Mouse (Mus musculus) kidney, adult 2 months (tissue): ENCODE measurements at regions not wholly inside any gene's neighbourhood (a gene's known extent, or its start where the extent isn't known, plus 50 kb on each side); places are given as distances from the start of the nearest gene placed in this dataset.
"Not testable (repeated sequence)": the region's sequence is repeated elsewhere in the genome, so short reads cannot be mapped to it uniquely, and the experiment has no call there.

Source experiments
- DNase-seq: peaks from one replicate; pipeline ENCODE4 v3.0.0; 2021
- H3K27ac ChIP-seq: fragments of 200-500 bp; 2 replicates; pipeline ENCODE4 v1.5.1; 2012; ENCODE audit warnings: low read depth, low read length, control low read depth, inconsistent platforms; ENCODE audit not compliant: insufficient read depth
- H3K27me3 ChIP-seq: fragments of 200-500 bp; replicated peaks from 2 replicates; pipeline ENCODE4 v1.6.1; 2012; ENCODE audit warnings: mild to moderate bottlenecking, moderate library complexity, low read length, inconsistent platforms; ENCODE audit not compliant: control insufficient read depth, insufficient read depth
- H3K36me3 ChIP-seq: fragments of 200-500 bp; 2 replicates; pipeline ENCODE4 v1.6.1; 2012; ENCODE audit warnings: mild to moderate bottlenecking, moderate library complexity, low read length, inconsistent platforms; ENCODE audit not compliant: control insufficient read depth, insufficient read depth
- H3K4me1 ChIP-seq: fragments of 200-500 bp; 2 replicates; pipeline ENCODE4 v1.6.1; 2011; ENCODE audit warnings: low read length; ENCODE audit not compliant: control insufficient read depth, insufficient read depth
- H3K4me3 ChIP-seq: fragments of 200-500 bp; 2 replicates; pipeline ENCODE4 v1.5.1; 2011; ENCODE audit warnings: mild to moderate bottlenecking, low read depth, low read length, control low read depth; ENCODE audit not compliant: insufficient read depth
- CTCF ChIP-seq: fragments of 200-500 bp; conservative IDR thresholded peaks from 2 replicates; pipeline ENCODE4 v1.5.1; 2011; ENCODE audit warnings: low read depth, mild to moderate bottlenecking, control low read depth, low read length, moderate library complexity, mixed read lengths; ENCODE audit not compliant: insufficient read depth, insufficient read length
- POLR2A ChIP-seq: fragments of 200-500 bp; IDR thresholded peaks from one replicate; pipeline ENCODE4 v1.6.1; 2011; ENCODE audit warnings: low read depth, low read length, control low read depth
- WGBS: fragments of 180-500 bp; shearing (Covaris S2); methylation state at CpG from one replicate; pipeline ENCODE4 v1.1.7; 2018; 5-methylcytosine and 5-hydroxymethylcytosine counted together

DNA sequence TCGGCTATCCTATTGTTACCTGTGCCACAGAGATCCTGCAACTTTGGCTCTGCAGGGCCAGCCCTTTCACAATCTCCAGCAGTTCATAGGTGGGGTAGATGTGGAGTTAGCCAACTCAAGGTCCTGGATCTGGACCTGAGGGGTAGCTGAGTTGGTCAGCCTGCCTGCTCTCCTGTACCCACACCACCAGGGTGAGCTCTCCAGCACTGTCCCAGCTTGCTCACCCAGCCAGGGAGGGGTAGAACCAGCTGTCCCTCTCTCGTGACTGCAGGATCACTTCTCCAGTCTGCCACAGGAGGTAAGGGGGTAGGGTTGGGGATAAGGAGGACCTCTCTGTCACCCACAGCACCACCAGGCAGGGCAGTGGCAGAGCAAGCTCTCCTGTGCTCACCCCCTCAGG lies 104.6 kb upstream of the Arid1b start:
- no peak for DNase-seq
- 75% methylated on average over 2 of the region's 2 CpGs for WGBS
- H3K36me3 ChIP-seq, result no peaks in the 10 kb centered on the region
- TF ChIP-seq CTCF (peak; percentile 46), POLR2A (no peak)
- H3K4me1 ChIP-seq, result no peaks in the 10 kb centered on the region
- no peak overlapping the region for H3K27ac ChIP-seq
- no peaks in the 10 kb centered on the region for H3K27me3 ChIP-seq
- no peak overlapping the region for H3K4me3 ChIP-seq

DNA sequence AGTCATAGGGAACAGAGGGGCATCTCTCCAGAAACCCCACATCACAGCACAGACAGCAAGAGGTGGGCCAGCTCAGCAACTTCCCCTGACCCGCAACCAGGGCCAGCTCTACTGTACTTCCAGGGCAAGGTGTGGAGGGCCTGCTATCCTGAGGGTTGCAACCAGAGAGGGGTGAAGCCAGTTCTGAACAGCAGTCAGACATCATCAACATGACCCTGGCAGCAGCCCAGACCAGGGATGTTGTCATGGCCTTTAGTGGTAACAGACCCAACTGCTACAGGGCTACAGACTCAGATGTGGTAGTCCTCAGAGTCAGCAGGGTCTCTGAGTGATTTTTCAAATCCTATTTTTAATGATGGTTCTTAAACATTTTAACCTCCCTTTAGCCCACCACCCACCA lies 104.0 kb upstream of the Arid1b start:
- Histone ChIP-seq H3K36me3 (no peaks in the 10 kb centered on the region), H3K4me3 (no peak overlapping the region), H3K27me3 (no peaks in the 10 kb centered on the region), H3K4me1 (peaks cover 2% of the 10 kb centered on the region; the same call in 1 of the 2 replicates), H3K27ac (no peak overlapping the region)
- WGBS, result 96% methylated on average over 1 of the region's 1 CpGs
- TF ChIP-seq CTCF, result no peak
- no peak for TF ChIP-seq POLR2A
- no peak for DNase-seq

DNA sequence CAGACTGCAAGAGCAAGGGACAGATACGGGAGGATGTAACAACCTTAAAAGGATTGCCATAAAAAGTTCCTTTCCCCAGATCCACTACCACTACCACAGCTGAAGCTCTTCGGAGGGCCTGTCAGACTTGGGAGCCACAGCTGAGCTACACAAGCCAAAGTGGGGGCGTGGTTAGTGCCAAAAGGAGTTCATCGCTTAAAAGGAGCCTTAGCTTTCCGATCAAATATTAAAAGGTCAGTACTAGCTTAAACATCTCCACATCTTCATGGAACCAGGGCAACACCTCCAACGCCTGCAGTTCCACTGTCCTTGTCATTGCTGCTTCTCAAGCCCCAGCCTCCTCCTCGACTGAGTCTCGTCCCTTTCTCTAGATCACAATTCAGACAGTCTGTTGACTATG lies 102.6 kb upstream of the Arid1b start:
- TF ChIP-seq CTCF (no peak), POLR2A (no peak)
- no peak overlapping the region for H3K4me3 ChIP-seq
- no peak for DNase-seq
- no peaks in the 10 kb centered on the region for H3K27me3 ChIP-seq
- H3K4me1 ChIP-seq, result peaks cover 2% of the 10 kb centered on the region; the same call in 1 of the 2 replicates
- no peak overlapping the region for H3K27ac ChIP-seq
- no peaks in the 10 kb centered on the region for H3K36me3 ChIP-seq
- WGBS, result 81% methylated on average over 8 of the region's 8 CpGs

DNA sequence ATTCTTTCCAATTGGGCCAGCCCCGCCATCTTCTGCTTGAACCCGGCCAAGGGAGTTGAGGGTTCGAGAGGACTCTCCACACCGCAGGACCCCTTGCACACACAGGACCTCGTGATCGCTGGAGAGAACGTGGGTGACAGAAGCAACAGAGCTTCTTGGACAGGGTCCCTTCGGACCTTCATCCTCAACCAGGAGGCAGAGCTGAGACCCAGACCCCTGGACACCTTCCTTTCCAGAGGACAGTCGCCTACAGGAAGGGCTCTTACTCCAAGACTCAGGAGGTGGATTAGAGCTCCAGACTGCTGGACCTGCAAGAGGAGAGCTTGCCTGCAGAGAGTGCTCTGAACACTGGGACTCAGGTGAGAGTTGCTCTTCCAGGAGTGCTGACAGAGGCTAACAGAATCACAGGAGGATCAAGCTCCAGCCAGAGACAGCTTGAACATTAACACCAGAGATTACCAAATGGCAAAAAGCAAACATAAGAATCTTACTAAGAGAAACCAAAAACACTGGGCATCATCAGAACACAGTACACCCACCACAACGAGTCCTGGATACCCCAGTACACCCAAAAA lies 99.3 kb upstream of the Arid1b start:
- not testable (repeated sequence) for H3K27me3 ChIP-seq, H3K27ac ChIP-seq, H3K36me3 ChIP-seq, H3K4me3 ChIP-seq, H3K4me1 ChIP-seq
- peak; percentile 73 for DNase-seq
- 0 out of 2 replicates have a peak, but pooled peaks have one; percentile 10 for TF ChIP-seq CTCF
- WGBS, result 89% methylated on average over 10 of the region's 10 CpGs

DNA sequence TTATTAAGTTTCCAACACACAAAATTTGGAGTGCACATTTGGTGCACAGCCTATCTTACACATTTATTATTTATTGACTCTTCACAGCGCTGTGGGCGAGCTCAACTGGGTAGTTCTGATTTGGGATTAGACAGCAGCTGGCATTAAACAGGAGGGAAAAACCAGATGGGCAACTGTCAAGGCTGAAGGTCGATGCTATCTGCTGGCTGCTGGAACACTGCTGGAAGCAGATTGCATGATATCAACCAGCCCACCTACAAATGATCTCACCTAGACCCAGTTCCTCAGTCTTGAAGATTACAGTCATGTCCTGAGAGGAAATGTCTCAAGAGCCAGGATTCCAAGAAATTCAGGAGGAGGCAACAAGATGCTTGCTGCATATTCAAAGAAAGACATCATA lies 91.0 kb upstream of the Arid1b start:
- TF ChIP-seq CTCF, result no peak
- TF ChIP-seq POLR2A, result no peak
- WGBS, result 85% methylated on average over 3 of the region's 3 CpGs
- no peak overlapping the region for H3K4me3 ChIP-seq
- no peaks in the 10 kb centered on the region; the same call in 1 of the 2 replicates for H3K27me3 ChIP-seq
- no peaks in the 10 kb centered on the region for H3K4me1 ChIP-seq
- H3K36me3 ChIP-seq, result no peaks in the 10 kb centered on the region
- no peak overlapping the region for H3K27ac ChIP-seq
- DNase-seq, result no peak

- no peaks in the 10 kb centered on the region for H3K4me1 ChIP-seq
- no peaks in the 10 kb centered on the region; the same call in 1 of the 2 replicates for H3K27me3 ChIP-seq
- DNase-seq, result no peak
- 79% methylated on average over 3 of the region's 3 CpGs for WGBS
- TF ChIP-seq POLR2A, result no peak
- no peak for TF ChIP-seq CTCF
- no peaks in the 10 kb centered on the region for H3K36me3 ChIP-seq
- H3K27ac ChIP-seq, result no peak overlapping the region
- H3K4me3 ChIP-seq, result no peak overlapping the region
Measured at GRCm38 (mm10) chr17:4906504-4906903, 87.6 kb upstream of the Arid1b start.

DNA sequence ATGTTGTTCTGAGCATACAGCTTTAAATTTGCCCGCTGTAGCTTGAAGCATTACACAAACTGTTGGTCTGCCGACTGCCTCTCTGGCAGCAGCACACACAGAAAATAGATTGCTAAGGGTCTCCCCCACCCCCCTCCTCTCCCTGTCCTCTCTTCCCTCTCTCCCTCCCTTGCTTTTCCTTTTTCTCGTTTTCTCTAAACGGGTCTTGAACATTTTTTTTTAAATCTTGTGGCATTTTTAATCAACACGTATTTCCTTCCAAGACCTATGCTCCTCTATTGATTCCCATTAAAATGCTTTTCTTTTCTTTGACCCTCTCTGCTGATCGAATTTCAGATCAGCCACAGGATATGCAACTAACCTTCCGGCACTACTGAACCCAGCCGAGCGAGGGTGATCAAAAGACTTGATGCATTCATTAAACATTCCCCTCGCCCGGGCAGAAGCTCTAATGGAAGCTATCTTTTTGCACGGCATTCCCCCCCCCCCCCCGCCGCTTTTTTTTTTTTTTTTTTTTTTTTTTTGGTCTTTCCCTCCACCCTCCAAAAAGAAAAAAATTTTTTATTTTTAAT lies 86.9 kb upstream of the Arid1b start:
- 0% methylated on average over 14 of the region's 14 CpGs for WGBS
- no peak for TF ChIP-seq POLR2A
- TF ChIP-seq CTCF, result no peak
- Histone ChIP-seq H3K4me3 (peak overlapping the region; percentile 57), H3K4me1 (no peaks in the 10 kb centered on the region), H3K36me3 (no peaks in the 10 kb centered on the region), H3K27ac (peak overlapping the region; percentile 88), H3K27me3 (no peaks in the 10 kb centered on the region)
- peak; percentile 60 for DNase-seq
